Mouse (Mus musculus) spleen, postnatal 10 days (tissue): ENCODE results near the gene Krtap14.

Source experiments
- DNase-seq, 2 experiments: peaks; one replicate each; pipeline ENCODE4 v3.0.0; 2021 to 2022; ENCODE audit warnings: low spot score in 2 of 2

Gene Krtap14

DNA sequence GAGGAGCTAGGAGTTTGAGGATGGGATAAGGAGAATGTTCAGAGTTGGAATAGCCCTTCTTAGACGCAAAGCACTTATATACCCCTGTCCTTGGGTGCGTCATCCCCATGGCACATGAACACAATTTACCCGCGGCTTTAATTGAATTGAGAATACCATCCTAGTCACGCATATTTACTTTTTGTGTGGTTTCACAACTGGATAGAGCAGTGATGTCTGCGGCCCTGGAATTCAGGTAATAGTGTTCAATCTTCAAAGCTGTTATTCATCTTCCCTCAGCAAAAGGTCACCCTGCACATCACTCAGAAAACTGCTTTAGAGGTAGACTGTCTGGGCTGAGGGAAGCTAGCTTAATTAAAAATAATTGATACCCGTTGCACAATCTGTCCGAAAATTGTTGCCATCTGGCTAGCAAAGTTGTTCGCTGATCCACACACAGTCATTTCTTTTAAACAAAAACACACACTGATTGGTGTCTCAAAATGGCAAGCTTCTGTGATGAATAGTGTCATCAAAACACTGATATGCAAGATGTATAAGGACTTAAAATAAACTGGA, at the start of gene Krtap14:
Gene Krtap14, minus strand, starts transcription at position 51 of the 558 bp plus-strand sequence.
- no peak for DNase-seq

DNA sequence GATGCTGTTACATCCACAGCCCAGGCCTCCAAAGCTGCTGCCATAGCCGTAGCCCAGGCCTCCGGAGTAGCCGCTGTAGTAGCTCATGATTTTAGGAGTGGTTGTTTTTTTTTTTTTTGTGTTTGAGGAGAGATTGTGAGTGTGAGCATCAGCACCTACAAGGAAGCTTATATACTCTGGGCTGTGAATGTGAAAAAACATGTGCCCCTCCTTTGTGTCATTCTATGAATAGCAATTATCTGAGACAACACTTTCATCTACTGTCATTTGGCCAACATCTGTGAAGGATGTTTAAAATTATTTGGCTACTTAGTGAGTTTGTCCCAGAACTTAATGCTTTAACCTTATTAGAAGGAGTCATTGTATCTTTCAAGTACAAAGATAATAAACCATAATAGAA, 48.2 kb upstream of the Krtap14 start, which contains the start of gene Krtap19-2:
Gene Krtap19-2, minus strand, starts transcription at position 101 of the 400 bp plus-strand sequence.
- no peak for DNase-seq

DNA sequence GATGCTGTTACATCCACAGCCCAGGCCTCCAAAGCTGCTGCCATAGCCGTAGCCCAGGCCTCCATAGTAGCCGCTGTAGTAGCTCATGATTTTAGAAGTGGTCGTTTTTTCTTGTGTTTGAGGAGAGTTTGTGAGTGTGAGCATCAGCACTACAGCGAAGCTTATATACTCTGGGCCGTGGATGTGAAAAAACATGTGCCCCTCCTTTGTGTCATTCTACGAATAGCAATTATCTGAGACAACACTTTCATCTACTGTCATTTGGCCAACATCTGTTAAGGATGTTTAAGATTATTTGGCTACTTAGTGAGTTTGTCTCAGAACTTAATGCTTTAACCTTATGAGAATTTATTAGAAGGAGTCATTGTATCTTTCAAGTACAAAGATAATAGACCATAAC, 43.4 kb upstream of the Krtap14 start, which contains the start of gene Krtap19-1:
Gene Krtap19-1, minus strand, starts transcription at position 101 of the 400 bp plus-strand sequence.
- no peak for DNase-seq

DNA sequence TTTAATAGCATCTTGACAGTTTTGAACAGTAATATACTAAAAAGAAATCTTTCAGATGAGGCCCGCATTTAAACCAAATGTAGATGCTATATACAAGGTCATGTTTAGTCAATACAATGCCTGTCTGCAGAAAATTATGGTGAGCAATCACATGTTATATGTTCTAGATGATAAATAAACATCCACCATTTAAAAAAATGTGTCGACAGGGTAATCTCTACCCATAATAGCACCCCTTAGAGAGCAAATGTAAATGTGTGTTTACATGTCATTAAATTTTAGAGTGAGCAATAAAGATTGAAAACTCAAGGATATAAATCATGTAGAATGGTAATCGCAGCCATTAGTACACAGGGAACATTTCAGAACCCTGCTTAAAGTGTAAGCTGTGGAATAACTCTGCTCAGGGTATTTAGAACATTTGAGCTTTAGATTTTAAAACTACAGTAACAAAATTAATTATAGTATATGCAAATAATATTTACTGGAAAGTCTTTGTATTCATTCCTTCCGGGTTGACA, 39.0 kb upstream of the Krtap14 start:
- no peak for DNase-seq

DNA sequence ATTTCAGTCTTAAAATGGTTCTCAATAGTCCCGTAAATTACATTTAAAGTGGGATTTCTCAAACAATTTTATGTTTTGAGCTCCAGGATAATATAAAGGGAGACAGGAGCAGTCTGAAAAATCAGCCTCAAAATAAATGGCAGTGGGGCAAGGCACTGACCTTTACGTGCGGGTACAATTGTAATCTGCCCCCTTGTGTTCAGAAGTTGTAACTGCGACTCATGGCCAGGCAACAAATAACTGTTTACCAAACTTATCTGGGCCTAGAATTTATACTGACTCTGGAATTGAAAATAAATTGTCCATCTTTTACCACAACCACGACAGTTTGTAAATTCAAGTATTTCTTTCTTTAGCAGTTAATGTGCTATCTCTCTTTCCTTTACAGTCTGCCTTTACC, 25.5 kb upstream of the Krtap14 start:
- no peak for DNase-seq

DNA sequence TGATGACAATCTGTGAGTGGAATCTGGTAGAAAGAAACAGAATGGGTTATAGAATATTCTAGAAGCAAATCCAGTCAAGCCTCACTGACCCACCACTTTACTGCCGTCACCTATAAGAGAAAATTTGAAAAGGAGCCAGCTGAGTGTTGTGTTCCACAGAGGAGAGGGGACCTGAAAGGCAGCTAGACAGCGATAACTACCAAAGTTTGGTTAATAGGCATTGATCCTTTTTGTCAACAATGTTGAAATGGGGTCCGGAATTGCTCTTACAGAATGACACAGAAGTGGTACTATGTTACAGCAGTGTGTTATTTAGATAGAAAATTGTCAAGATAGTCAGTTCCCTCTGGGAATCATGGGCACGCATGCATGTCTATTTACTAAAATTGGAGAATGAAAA, 22.6 kb upstream of the Krtap14 start:
- no peak for DNase-seq

DNA sequence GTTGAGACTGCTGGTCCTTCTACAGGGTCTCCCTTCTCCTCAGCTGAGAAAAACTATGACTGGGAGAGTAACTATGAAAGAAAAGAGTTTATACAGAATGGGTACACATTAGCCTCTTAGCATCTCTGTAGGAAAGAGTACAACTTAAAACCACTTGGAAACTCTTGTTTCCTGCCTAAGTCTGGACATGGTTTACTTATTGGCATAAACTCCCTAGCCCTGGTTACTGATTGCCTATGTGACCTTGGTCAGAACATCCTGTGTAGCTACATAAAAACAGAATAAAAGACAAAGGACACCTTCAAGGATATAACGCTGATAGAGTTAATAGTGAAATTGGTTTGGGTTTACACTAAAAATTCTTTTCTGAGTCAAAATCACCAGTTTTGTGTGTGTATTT, 21.4 kb upstream of the Krtap14 start:
- no peak for DNase-seq

DNA sequence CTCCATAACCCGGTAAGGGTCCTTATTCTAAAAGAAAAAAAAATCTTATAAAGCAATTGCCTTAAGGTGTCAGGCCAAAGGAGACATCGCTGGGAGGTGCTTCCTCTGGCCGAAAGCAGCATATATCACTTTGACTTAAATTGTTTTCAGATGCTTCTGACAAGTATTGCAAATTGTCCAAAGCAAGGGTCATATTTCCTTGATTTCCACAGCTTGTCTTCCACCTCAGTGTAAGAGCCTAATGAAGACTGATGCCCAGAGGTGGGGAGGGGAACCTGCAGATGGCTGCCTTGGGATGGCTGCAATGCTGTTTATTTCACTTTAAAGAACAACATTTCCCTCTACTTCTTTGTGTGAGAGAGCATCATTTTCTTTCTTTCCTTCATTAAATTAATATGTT, 1.0 kb upstream of the Krtap14 start:
- DNase-seq, result no peak

DNA sequence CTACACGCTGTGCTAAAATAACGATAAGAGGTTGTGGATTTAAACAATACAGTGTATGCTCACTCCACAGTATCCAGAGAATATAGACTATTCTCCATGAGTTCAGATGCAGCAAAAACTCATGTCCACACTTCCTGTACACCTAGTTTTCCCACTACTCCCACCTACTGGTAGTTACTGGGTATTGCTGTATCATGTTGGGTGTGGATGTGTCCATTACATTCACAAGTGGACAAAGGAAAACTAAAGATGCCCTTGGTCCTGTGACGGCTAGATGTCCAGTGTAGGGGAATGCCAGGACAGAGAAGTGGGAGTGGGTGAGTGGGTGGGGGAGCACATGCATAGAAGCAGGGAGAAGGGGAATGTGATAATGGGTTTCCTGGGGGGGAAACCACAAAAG, 2.2 kb downstream of the Krtap14 start:
- no peak for DNase-seq

DNA sequence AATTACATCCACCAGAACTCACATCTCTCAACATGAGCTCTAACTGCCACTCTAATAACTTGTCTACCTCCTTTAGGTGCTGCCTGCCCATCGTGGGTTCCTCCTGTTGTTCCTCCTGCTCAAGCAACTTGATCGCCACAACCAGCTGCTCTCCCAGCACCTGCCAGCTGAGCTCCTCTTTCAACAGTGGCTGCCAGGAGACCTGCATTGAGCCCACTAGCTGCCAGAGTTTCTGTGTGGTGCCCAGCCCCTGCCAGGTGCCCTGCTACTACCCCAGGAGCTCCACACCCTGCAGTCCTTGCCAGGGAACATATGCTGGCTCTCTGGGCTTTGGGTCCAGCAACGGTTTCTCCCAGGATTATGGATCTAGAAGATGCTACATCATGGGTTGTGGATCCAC, 5.9 kb downstream of the Krtap14 start, which contains the start of gene Krtap15:
Gene Krtap15, plus strand, starts transcription at position 150 of the 400 bp plus-strand sequence.
- DNase-seq, result no peak

DNA sequence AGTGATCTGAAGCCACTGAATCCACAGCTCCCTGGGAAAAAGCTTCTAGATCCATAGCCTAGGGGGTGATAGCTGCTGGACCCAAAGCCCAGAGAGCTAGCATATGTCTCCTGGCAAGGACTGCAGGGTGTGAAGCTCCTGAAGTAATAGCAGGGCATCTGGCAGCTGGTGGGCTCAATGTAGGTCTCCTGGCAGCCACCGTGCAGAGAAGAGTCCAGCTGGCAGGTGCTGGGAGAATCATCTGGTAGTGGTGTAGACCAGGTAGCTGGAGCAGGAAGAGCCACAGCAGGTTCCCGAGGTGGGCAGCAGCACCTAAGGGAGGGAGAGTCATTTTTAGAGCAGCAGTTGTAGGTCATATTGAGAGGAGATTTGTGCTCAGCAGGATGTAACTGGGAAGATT, 14.1 kb downstream of the Krtap14 start, which contains the start of gene Gm20741:
Gene Gm20741, minus strand, starts transcription at position 394 of the 400 bp plus-strand sequence.
- DNase-seq, result no peak

DNA sequence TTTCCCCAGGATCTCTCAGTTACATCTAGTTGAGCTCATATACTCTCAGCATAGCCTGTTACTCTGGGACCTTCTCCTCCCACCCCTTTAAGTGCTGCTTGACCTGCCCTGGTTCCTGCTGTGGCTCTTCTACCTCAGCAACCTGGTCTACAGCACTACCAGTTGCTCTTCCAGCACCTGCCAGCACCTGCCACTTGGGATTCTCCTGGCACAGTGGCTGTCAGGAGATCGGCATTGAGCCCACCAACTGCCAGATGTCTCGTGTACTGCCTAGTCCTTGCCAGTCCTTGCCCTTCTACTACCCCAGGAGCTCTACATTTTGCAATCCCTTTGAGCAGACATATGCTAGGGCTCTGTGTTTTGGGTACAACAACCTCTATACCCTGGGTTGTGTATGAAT, 39.2 kb downstream of the Krtap14 start:
- DNase-seq, result no peak

DNA sequence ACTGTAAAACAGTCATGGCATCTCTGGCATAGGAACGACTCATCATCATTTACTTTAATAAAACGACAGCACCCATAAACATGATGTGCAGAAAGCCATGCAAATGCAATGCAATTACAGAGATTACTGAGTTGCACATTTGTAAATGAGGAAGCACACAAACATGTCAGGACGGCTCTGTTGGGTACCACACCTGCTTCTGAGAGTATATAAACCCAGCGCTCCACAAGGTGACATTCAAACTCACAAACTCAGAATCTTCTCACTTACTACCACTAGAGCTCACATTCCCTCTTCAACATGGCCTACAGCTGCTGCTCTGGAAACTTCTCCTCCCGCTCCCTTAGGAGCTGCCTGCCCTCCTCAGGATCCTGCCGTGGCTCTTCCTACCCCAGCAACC, 48.3 kb downstream of the Krtap14 start, which contains the start of gene Gm5965:
Gene Gm5965, plus strand, starts transcription at position 301 of the 400 bp plus-strand sequence.
- no peak for DNase-seq

DNA sequence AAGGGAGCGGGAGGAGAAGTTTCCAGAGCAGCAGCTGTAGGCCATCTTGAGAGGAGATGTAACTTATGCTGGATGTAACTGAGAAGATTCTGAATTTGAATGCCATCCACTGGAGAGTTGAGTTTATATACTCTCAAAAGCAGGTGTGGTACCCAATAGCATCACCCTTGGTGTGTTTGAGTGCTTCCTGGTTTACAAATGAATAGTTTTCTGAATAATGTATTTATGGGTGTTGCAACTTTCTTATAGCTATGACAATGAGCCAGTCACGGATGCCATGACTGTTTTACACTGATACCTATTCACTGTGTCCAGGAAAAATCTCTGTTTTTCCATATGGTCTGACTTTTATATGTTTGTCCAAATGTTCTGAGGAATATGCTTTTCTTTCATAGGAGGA, 51.8 kb downstream of the Krtap14 start, which contains the start of gene 2310057N15Rik:
Gene 2310057N15Rik, minus strand, starts transcription at position 101 of the 400 bp plus-strand sequence.
- no peak for DNase-seq
